Mouse (Mus musculus): ENCODE results near the gene Nmur2.

GRCm38 (mm10) chr11:56026854-56027253, 14.0 kb downstream of the Nmur2 start:
- no peak for TF ChIP-seq POLR2A (IDR thresholded peaks at IDR 0.05; ENCODE audit: control insufficient read depth, low read depth, low read length)
- no peak for TF ChIP-seq CTCF (IDR thresholded peaks at IDR 0.05; ENCODE audit: control insufficient read depth, insufficient read depth, insufficient replicate concordance, low read depth, low read length)
